Mouse (Mus musculus) embryonic fibroblast, embryonic 13.5 days (primary cell): ENCODE data around the gene Pqlc2. TPM values are rescaled to one million over a fixed set of nuclear protein-coding genes. Genes with fewer than 3 reads are reported as not detected.

ENCODE experiments used
- H3K27ac ChIP-seq: 2 replicates; pipeline ENCODE4 v1.5.1; 2012; ENCODE audit warnings: low read length, control low read depth, inconsistent platforms; ENCODE audit not compliant: insufficient read depth
- H3K4me1 ChIP-seq: 2 replicates; pipeline ENCODE4 v1.6.1; 2011; ENCODE audit warnings: low read length; ENCODE audit not compliant: control insufficient read depth, insufficient read depth
- H3K4me3 ChIP-seq: 2 replicates; pipeline ENCODE4 v1.5.1; 2011; ENCODE audit warnings: mild to moderate bottlenecking, control low read depth, low read length; ENCODE audit not compliant: insufficient read depth
- CTCF ChIP-seq: IDR thresholded peaks from 2 replicates; pipeline ENCODE4 v1.5.1; 2011; ENCODE audit warnings: mild to moderate bottlenecking, control low read depth, low read length, moderate library complexity, borderline replicate concordance; ENCODE audit not compliant: insufficient read depth
- POLR2A ChIP-seq: IDR thresholded peaks from 2 replicates; pipeline ENCODE4 v1.6.1; 2011; ENCODE audit warnings: low read depth, mild to moderate bottlenecking, control low read depth, low read length, moderate library complexity
- polyA plus RNA-seq: library from polyadenylated mRNA; stranded (reverse); fragments of >200 nt; gene quantifications from 2 replicates; pipeline ENCODE4 v1.2.4, GENCODE M21; 2011; ENCODE audit warnings: low read depth; ENCODE audit not compliant: missing spikeins, insufficient read length

Pqlc2 gene
- polyA plus RNA-seq, 1 experiment: 12.3 TPM

DNA sequence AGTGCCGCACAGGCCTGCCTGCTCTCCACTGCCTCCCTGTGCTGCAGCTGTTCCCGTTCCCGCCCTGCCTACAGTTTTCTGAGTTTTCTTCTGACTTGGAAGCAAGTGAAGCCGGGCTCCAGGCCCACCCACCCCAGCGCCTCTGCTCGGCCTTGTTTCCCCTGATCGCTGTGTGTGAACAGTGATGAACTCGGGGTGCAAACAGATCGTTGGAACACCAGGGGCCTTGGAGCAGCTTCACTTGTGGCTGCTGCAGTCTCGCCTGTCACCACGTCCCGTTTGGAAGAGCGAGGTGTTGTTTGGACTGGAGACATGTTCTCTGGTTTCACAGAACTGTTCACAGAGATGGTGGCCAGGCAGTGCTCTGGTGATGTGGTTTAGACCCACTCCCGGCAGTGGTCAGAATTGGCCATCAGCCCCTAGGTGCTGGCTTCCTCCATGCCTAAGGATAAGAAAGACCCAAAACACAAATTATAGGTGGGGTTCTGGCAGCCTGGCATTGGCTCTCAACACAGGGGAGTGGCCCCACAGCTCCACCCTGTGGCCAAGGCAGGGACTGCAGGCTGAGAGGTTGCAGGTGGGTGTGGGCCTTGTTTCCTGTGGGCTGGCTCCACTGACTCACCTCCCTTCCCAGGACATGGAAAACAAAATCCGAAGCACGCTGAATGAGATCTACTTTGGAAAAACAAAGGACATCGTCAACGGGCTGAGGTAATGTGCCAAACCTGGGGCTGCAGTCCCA, 23.2 kb downstream of the Pqlc2 start:
- TF ChIP-seq POLR2A (no peak), CTCF (peak; percentile 96)
- no peaks in the 10 kb centered on the region for H3K4me1 ChIP-seq
- H3K27ac ChIP-seq: no peak overlapping the region
- H3K4me3 ChIP-seq: no peak overlapping the region

DNA sequence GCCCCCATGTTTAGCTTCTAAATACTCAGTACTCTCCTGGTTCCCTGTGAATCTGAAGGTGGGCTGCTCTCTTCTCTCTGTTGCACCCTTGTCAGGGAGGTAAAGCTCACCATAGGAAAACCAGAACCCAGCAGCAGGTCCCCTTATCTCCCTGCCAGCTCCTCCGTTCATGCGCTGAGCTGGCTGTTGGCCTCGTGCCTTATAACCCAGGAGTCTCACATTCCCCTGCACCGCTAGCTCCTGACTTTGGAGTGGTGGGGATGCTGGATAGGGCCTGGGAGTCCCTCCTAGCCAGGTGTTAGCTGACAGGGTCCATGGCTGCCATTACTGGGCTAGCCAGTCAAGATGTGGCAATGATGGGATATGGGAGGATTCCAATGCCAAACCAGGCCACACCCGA, 24.3 kb downstream of the Pqlc2 start:
- Histone ChIP-seq H3K4me3 (no peak overlapping the region), H3K4me1 (0 out of 2 replicates have a peak, but pooled peaks cover 2% of the 10 kb centered on the region), H3K27ac (no peak overlapping the region)
- no peak for TF ChIP-seq CTCF
- no peak for TF ChIP-seq POLR2A

DNA sequence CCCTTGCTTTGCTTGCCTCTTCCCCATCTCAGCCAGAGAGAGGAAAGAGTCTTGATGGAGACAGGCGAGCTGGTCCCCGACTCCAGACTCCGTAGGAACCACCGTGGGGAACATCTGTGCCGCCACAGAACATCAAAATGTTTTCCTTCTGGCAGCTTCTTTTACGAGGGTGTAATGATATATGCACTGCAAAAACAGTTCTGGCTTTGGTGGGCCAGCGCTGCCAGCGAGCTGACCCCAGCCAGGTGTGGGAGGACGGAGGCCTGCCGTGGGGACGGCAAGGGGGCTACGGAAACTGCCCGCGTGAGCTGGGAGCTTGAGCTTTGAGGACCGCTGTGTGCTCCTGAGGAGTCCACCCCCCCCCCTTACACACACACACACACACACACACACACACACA, 25.6 kb downstream of the Pqlc2 start:
- TF ChIP-seq POLR2A (no peak), CTCF (no peak)
- Histone ChIP-seq H3K4me1 (0 out of 2 replicates have a peak, but pooled peaks cover 2% of the 10 kb centered on the region), H3K4me3 (no peak overlapping the region), H3K27ac (no peak overlapping the region)

DNA sequence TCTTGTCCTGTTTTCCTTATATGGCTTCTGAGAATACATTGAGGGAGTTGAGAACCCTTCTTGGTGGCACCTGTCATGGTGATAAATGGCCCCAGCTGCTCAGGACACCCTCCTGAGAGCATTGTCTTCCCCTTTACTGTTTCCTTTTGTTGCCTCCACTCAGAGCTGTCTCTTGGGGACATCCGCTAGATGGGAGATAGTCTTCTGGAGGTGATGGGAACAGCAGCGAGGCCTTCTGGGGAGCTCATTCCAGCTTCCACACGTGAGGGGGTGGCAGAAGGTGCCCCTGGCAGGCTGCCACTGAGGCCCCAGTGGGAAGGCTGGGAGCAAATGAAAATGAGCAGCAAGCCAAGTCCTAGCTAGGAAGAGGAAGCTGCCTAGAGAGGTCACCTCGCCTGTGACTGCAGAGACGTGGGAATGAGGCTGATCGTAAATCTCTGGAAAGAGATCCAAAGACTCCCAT, 27.5 kb downstream of the Pqlc2 start:
- TF ChIP-seq POLR2A: no peak
- TF ChIP-seq CTCF: no peak
- Histone ChIP-seq H3K4me1 (0 out of 2 replicates have a peak, but pooled peaks cover 2% of the 10 kb centered on the region), H3K27ac (no peak overlapping the region), H3K4me3 (no peak overlapping the region)

DNA sequence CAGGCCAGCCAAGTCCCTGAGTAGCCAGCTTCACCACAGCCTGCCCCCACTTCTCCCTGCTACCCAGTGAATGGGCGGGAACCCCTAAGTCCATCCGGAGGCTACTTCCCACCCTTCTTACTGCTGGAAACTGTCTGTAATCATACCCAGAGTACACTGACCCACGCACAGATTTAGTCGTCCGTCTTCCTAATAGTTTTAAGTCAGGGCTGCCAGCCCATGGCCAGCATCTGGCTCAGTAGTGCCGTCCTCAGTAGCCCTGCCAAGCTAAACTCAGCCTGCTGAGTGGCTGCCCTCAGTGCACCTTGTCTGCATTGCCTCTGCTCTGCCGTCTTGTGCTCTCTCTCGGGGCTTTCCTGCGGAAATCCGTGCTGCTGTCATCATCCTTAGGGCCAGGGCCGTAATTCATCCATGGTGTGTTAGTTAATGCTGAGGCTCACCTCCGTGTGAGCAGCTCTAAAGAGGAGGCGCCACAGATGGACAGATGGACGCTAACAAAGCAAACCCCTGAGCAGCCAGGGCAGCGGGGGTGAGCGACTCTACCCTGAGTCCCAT, 28.6 kb downstream of the Pqlc2 start:
- 0 out of 2 replicates have a peak, but pooled peaks cover 2% of the 10 kb centered on the region for H3K4me1 ChIP-seq
- H3K4me3 ChIP-seq: no peak overlapping the region
- no peak overlapping the region for H3K27ac ChIP-seq
- TF ChIP-seq CTCF: no peak

DNA sequence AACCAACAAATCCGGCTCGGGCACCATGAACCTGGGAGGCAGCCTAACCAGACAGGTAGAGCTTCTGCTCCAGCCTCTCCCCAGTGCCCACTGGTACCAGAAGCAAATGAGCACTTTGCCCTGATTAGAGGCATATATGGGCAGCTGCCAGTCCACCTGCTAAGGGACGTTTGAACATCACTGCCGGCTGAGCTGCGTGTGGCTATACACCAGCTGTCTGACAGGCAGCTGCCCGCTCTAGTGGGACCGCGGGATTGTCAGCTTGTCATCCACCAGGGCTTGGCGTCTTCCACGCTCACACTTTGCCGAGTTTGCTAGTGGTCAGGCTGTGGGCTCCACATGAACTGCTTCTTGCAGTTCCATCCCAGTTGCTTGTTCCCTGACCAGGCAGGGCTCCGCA, 30.0 kb downstream of the Pqlc2 start:
- TF ChIP-seq POLR2A: no peak
- TF ChIP-seq CTCF: no peak
- Histone ChIP-seq H3K4me3 (no peak overlapping the region), H3K4me1 (0 out of 2 replicates have a peak, but pooled peaks cover 2% of the 10 kb centered on the region), H3K27ac (no peak overlapping the region)

DNA sequence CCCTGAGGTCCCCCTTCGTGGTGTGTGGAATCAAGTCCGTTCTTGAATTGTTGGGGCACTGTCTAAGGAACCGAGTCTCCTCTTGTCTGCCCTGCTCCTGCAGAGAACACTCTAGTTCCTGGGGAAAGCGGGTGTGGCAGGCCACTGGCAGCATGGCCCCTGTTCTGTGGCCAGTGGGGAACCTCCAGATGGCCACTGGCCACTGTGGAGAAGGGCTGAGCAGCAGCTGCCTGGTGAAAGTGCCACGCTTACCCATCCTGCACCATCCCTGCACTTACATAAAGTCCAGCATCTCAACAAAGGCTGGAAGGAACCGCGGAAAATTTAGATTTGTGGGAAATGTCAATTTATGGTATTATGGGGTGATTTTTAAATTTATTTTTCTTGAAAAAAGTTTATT, 34.1 kb downstream of the Pqlc2 start:
- TF ChIP-seq POLR2A (no peak), CTCF (no peak)
- 0 out of 2 replicates have a peak, but pooled peaks cover 4% of the 10 kb centered on the region for H3K4me1 ChIP-seq
- H3K4me3 ChIP-seq: no peak overlapping the region
- H3K27ac ChIP-seq: no peak overlapping the region

DNA sequence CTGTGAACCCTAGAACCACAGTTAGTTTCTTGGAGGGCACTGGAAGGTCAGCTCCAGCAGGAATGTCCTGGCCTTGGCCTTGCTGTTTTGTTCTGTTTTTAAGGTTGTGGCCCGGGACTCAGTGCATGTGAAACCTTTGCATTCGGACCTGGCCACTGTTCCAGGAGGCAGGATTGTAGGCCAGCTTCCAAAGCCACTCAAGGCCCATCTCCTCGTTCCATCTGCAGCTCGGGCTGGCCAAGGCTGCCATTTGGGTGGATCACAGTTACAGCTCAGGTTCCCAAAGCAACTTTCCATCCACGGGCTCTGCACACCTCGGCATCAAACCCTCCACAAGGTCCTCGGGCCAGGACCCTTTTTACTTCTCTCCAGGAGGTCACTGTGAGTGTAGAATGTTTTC, 35.9 kb downstream of the Pqlc2 start:
- Histone ChIP-seq H3K4me1 (0 out of 2 replicates have a peak, but pooled peaks cover 4% of the 10 kb centered on the region), H3K4me3 (no peak overlapping the region), H3K27ac (no peak overlapping the region)
- no peak for TF ChIP-seq POLR2A
- no peak for TF ChIP-seq CTCF

DNA sequence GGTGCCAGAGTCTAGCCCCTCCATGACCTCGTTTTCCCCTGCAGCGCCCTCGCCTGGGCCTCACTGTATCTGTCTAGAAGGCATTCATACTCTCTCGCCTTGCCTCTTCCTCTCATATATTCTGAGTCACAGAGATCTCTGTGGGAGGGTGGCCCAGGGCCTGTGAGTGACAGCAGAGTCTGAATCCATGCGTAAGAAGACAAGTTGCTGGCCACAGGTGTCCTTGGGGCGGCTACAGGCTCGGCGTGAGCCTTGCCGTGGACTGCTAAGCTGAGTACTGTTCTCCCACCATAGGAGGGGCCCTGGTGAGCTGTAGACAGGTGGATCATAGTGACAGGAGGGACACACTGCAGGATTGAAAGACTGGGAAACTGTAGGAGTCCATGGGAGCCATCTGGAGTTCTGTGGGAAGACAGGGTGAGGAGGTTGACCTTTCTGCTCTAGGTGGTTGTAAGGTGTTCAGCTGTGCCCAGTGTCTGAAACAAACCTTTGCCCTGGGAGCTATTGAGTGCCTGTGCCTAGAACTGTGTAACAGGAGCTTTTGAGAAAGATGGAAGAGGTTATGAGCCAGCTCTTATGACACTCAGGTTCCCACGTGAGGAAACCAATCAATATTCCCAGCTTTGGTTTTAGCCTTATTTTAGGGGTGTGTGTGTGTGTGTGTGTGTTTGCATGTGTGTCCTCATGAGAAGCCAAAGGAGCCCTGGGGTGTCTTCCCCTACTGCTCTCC, 37.4 kb downstream of the Pqlc2 start:
- TF ChIP-seq POLR2A (no peak), CTCF (no peak)
- Histone ChIP-seq H3K4me3 (no peak overlapping the region), H3K4me1 (0 out of 2 replicates have a peak, but pooled peaks cover 4% of the 10 kb centered on the region), H3K27ac (no peak overlapping the region)
